Mouse (Mus musculus): ENCODE data around the gene Pnpla2.

- TF ChIP-seq CTCF (conservative IDR thresholded peaks at IDR 0.05; ENCODE audit: insufficient read depth, insufficient read length, low read depth, low read length): no peak
- TF ChIP-seq POLR2A (IDR thresholded peaks at IDR 0.05; ENCODE audit: low read depth, low read length): no peak
Observed at GRCm38 (mm10) chr7:141501820-141502555, 47.0 kb downstream of the Pnpla2 start.
